Mouse (Mus musculus): ENCODE data around the gene Phxr2.

The Phxr2 gene

DNA sequence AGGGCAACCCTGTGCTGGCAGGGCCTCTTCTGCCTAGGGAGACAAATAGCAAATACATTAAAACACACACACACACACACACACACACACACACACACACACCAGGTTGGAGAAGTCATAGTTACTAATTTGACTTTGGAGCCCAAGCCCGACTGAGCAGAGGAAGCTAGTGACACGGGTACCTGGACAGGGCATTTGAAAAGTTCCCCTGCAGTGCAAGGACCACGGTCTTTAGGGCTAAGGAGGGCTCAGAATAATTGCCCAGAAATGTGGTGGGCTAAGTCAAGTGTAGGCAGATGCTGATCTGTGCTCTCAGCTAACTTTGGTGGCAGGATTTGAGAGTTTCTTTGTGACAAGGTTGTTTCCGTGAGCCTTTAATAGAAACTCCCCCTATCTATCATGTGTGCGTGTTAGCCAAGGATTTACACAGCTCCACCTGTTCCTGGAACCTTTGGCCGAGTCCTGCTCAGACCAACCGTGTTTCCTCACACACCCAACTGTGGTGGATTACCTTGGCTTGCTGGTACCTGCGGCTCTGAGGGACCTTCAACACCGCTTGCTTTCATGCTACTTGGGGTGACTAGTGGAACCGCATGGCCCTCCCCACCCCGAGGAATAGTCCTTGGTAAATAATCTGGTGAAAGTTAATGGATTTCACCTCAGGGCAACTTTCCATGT lies 6.6 kb upstream of the Phxr2 start:
- no peak for DNase-seq (ENCODE audit: low spot score)

GRCm38 (mm10) chr10:99132189-99132588 lies 6.1 kb upstream of the Phxr2 start:
- DNase-seq (ENCODE audit: low spot score) = no peak

- DNase-seq (ENCODE audit: low spot score) = no peak
Observed at GRCm38 (mm10) chr10:99131298-99131697, 5.2 kb upstream of the Phxr2 start.

DNA sequence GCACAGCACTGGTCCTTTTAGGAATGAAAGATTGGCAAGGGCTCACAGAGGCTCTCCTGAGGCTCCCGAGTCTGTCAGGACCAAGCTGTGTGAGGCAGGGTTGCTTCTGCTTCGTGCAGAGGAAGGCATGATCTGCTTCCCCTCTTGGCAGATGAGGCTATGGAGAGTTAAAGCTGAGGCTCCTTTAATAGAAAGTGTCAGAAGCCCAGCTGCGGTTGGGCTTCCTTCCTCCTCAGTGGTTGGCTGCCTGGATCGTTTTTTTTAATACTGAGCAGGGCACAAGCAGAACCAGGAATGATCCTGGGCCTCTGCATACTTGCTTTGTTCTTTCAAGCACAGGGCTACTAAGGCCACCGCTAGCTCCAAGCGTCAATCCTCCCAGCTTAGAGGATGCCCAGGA lies 4.5 kb upstream of the Phxr2 start:
- DNase-seq (ENCODE audit: low spot score) = no peak

DNA sequence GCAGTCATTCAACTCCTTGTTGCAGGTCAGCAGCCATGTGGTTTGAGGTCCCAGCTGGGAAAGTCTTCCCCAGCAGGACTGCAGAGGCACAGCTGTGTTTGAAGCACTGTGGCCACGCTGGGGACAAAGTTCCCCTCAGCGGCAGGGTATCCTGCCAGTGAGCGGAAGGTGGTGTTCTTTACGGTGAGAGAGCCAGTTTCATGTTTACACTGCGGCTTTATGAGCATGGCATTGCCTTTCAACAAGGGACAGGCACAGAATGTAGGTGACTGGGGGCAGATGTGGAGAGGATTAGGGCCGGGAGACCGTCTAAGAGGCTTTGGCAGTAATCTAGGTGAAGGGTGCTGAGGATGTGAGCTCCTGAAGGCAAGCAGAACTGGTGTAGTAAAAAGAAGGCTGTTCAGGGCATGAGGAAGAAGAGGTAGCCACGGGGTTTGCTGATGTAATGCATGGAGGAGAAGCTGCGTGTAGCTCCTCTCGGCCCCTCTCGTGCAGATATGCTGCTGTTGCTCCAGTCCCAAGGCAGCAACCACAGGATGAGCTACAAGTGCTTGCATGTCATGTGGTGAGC lies 1.7 kb upstream of the Phxr2 start:
- DNase-seq (ENCODE audit: low spot score) = no peak

- no peak for DNase-seq (ENCODE audit: low spot score)
Observed at GRCm38 (mm10) chr10:99126954-99127353, 829 bp upstream of the Phxr2 start.

GRCm38 (mm10) chr10:99119471-99119870 lies 6.7 kb downstream of the Phxr2 start:
- no peak for DNase-seq (ENCODE audit: low spot score)

- no peak for DNase-seq (ENCODE audit: low spot score)
Observed at GRCm38 (mm10) chr10:99118697-99119096, 7.4 kb downstream of the Phxr2 start.

DNA sequence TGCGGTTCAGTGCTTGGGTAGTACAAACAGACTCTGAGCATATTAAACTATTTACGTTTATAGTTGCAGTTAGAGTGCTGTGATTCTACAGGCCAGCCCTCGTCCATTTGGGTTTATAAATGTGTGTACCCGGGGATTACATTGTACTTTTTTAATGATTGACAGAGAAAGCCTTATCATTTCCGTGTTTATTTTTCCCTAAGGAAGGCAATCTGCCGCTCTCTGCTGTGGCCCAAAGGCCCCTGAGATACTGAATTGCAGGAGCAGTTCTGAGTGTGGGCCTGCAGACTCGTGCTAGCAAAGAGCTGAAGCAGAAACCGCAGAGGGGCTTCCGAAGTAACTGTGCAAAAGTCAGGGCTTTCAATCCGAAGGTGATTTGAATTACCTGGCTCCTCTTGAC lies 8.2 kb downstream of the Phxr2 start:
- no peak for DNase-seq (ENCODE audit: low spot score)

- no peak for DNase-seq (ENCODE audit: low spot score)
Observed at GRCm38 (mm10) chr10:99116650-99117615, 9.2 kb downstream of the Phxr2 start.

DNA sequence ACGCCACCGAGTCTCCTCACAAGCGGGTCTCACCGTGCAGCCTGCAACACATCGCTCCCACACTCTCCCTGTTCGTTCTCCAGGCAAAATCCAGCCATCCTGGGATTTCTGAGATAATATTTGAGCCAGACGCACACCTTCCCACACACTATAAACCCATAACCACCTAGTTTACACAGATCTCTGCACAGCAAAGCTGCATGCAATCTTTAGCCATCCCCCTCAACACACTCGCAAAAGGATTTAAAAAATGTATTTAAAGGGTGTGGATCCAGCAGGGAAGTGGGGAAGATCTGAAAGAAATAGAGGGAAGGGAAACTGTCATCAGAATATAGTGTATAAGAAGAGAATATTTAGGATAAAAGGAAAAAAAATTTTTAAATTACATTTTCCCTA lies 9.9 kb downstream of the Phxr2 start:
- DNase-seq (ENCODE audit: low spot score) = no peak

DNA sequence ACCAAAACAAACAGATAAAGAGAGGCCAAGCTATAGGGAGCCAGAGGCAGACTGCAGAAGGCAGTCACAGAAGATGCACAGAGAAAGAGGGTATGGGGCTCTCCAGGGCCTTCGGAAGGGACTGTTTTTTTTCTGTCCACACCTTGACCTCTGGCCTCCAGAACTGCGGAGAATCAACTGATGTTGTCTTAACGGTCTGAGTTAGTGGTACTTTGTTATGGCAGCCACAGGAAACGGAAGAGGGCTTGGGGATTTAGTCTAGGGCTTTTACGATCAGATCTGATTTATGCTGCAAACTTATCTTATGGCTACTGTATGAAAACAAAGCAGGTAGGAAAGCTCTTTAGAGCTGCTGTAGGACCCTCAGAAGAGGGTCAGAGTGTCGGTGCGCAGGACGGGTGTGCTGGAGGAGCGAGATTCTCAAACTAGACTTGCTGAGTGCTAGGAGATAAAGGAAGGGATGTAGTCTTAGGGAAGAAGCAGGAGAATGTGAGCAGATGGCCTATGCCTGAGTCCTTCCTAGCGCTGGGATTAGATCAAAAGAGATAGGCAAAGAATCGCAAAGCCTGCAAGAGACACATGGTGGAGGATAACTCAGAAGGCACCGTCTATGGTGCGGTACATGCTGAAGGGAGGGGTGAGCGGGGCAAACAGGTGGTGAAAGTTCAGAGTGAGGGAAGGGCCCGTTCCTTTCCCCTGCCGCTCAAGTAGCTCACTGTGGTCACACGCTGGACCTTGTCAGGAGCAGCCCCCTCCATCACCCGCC lies 10.5 kb downstream of the Phxr2 start:
- no peak for DNase-seq (ENCODE audit: low spot score)

DNA sequence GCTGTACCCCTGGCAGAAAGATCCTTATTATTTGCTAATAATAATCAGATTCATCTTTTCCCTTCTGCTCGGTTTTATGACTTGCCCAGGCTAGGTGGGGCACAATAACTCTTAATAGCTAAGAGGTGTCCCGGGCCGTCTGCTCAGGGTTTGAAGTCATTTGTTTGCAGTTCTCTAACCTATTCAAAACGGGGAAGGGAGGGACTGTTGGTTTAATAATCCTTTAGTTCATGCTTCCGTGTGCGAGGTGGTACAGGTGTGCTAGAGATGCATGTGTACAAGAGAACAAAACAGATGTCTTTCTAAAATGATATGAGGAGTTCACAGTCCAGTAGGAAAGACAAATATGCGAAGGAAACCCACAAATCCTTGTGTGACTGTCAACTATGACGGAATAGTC lies 11.8 kb downstream of the Phxr2 start:
- no peak for DNase-seq (ENCODE audit: low spot score)

- DNase-seq (ENCODE audit: low spot score) = no peak
Observed at GRCm38 (mm10) chr10:99113533-99113932, 12.6 kb downstream of the Phxr2 start.

GRCm38 (mm10) chr10:99108431-99108982 lies 17.6 kb downstream of the Phxr2 start:
- no peak for DNase-seq (ENCODE audit: low spot score)

DNA sequence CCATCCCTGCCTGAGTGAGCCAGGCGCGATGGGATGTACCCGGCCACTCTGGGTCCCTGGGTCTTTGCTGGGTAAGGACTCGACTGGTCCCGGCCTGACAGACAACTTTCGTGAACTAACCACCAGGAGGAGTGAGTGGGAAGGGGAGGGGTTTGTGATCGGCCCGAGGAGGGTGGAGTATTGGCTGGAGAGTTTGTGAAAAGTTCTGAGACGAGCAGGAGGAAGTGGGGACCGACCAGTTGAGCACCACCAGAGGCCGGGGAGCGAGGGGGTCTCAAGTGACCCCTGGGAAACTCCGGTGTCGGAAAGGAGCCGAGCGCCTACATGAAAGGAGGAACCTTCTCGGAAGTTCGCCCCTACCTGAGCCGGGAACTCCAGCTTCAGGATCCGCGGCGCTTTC lies 18.2 kb downstream of the Phxr2 start, which contains the start of gene Galnt4:
TSS of gene Galnt4 (plus strand) at position 196 of the 400 bp plus-strand sequence.
- DNase-seq (ENCODE audit: low spot score) = peak; percentile 71

- peak; percentile 88 for DNase-seq (ENCODE audit: low spot score)
Observed at GRCm38 (mm10) chr10:99106703-99107631, 19.2 kb downstream of the Phxr2 start, which contains the start of gene Poc1b. Gene Poc1b (plus strand): TSS chr10:99107036.

DNA sequence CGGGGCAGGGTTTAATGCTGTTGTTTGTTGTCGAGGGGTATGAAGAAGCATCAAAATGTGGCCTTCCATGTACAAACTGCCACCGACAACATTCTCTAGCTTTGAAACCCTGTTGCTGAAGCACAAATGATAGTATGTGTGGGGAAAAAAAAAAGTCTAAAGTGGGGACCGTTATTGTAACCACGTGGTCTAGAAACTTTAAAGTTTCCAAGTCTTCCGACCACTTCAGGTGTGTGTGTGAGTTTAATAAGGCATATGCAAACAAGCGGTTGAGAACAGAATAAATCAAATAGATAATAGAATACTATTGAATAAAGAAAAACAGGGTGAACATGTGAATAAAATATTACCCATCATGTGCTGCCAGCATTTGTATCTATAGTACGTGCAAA lies 19.8 kb downstream of the Phxr2 start:
- DNase-seq (ENCODE audit: low spot score) = no peak

DNA sequence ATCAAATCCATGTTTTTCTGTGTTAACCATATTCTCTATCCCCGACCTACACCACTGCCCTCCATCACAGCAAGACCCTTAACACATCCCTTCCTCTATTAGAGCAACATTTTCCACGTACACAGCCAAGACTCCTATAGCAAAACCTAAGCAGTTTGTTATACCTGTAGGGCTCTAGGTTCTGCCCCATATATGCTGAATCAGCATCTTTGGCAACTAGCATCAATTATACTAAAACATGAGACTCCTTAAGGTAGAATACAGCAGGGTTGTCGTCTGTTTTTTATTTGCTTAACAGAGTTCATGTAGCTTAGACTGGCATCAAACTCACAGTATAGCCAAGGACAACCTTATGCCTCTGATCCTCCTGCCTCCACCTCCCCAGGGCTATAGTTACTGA lies 20.6 kb downstream of the Phxr2 start:
- no peak for DNase-seq (ENCODE audit: low spot score)

DNA sequence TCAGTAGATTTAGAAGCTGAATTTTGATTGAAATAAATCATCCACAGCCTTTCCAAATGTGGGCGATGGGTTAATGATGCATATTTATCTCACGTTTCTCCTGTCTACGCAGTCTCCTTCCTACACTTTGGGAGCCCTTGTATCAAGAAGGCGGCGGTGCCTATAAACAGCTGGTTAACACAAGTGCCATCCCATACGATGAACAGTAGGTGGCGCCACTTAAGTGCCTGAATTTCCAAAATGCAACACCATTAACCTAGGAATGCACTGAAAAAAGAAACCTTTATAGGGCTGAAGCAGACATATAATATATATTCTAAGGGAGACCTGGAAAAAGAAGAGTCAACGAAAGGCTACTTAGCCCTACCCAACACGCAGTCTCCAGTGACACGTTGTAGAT lies 28.8 kb downstream of the Phxr2 start:
- no peak for DNase-seq (ENCODE audit: low spot score)

DNA sequence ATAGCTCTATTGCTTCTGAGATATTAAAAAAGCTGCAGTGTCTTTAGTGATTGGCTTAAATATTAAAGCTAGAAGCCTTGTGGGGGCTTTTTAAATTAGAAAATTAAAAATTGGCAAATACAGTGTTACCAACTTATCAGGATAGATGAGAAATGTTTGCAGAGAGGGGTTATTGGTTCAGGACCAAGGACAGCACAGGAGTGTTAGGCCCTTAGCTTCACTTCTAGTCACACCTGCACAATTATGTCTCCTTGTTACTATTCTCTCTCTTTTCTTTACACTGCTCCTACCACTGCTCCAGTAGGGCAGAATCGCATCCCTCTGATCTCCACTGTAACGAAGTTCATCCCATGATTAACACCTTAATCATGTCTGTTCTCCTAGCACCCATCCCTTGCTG lies 31.0 kb downstream of the Phxr2 start:
- no peak for DNase-seq (ENCODE audit: low spot score)

All from MN1 (cell line).